In the genomic region with DNA sequence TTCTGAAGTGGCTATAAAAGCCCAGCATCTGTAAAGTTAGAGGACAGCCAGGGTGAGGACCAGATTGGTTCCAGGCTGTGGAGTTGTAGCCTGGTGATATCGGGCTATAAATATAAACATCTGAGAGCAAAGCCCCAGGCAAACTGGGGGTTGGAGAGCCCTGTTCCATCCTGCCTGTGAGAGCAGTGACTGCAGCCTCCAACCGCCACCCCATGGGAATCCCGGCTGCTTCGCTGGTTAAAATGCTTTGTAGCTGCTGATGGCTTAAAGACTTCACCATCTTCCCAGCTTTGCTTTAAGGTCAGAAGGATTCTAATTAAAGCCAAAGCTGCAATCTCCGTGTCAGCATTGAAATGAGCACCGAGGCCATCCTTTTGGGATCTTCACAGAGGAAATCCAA, we compare ENCODE assay signal across 11 mouse cellular contexts. TPM values are rescaled to one million over a fixed set of nuclear protein-coding genes. Genes with fewer than 3 reads are reported as not detected.
DNase-seq lines count a peak whose midpoint lies in the region; ATAC-seq and TF ChIP-seq lines count a peak whose summit lies in the region.
"Had no signal": no experiment of that assay in that cellular context is flagged by ENCODE, and none has a peak within 500 bp of the region (broad histone marks: within the 10 kb centered on the region; RNA-seq: fewer than 3 reads in every experiment).

No protein-coding gene starts in this region.

- WGBS in embryonic facial prominence, embryonic 11.5 days = 29% methylated on average over 6 of the region's 6 CpGs
- 38% methylated on average over 6 of the region's 6 CpGs for WGBS in embryonic facial prominence, embryonic 10.5 days
- 27% methylated on average over 6 of the region's 6 CpGs for WGBS in neural tube, embryonic 14.5 days

- no peak; the same call in 1 of the 2 replicates for ATAC-seq in embryonic facial prominence, embryonic 11.5 days (replicated peaks; ENCODE audit: insufficient number of reproducible peaks, low FRiP score, low TSS enrichment, low read depth)
- peak; percentile 60; the same call in 1 of the 2 replicates for ATAC-seq in neural tube, embryonic 14.5 days (ENCODE audit: low read depth)
- ATAC-seq: activated CD4-positive, CD25-positive, alpha-beta regulatory T cell, adult 4 months had no signal

- H3K4me3 ChIP-seq in embryonic facial prominence, embryonic 11.5 days (ENCODE audit: low read depth, low read length) = no peak overlapping the region
- no peak overlapping the region for H3K4me3 ChIP-seq in embryonic facial prominence, embryonic 10.5 days
- no peak overlapping the region for H3K4me3 ChIP-seq in layer of hippocampus, adult 2 months
- no peak overlapping the region for H3K4me3 ChIP-seq in neural tube, embryonic 14.5 days (ENCODE audit: low read depth, low read length)
- H3K4me3 ChIP-seq: heart, embryonic 13.5 days; liver, embryonic 15.5 days had no signal

- H3K27ac ChIP-seq in embryonic facial prominence, embryonic 11.5 days (replicated peaks; ENCODE audit: low read depth, low read length) = no peak overlapping the region
- no peak overlapping the region for H3K27ac ChIP-seq in embryonic facial prominence, embryonic 10.5 days (replicated peaks)
- H3K27ac ChIP-seq in layer of hippocampus, adult 2 months = peak overlapping the region; percentile 52; the same call in 1 of the 2 replicates
- peak overlapping the region; percentile 44; the same call in 1 of the 2 replicates for H3K27ac ChIP-seq in neural tube, embryonic 14.5 days (ENCODE audit: low read depth, low read length)
- H3K27ac ChIP-seq: heart, embryonic 13.5 days; liver, embryonic 15.5 days had no signal

- H3K36me3 ChIP-seq in embryonic facial prominence, embryonic 11.5 days (replicated peaks; ENCODE audit: control insufficient read depth, insufficient read depth, low read depth, low read length) = no peaks in the 10 kb centered on the region
- no peaks in the 10 kb centered on the region for H3K36me3 ChIP-seq in embryonic facial prominence, embryonic 10.5 days (replicated peaks)
- H3K36me3 ChIP-seq in neural tube, embryonic 14.5 days (ENCODE audit: control insufficient read depth, insufficient read depth, low read length) = no peaks in the 10 kb centered on the region
- H3K36me3 ChIP-seq: heart, embryonic 13.5 days; liver, embryonic 15.5 days had no signal

- no peak for TF ChIP-seq CTCF in layer of hippocampus, adult 2 months (conservative IDR thresholded peaks at IDR 0.05)

- H3K27me3 ChIP-seq in embryonic facial prominence, embryonic 11.5 days (ENCODE audit: control insufficient read depth, insufficient read depth, low read length) = no peaks in the 10 kb centered on the region
- H3K27me3 ChIP-seq in embryonic facial prominence, embryonic 10.5 days (replicated peaks; ENCODE audit: low read depth, poor library complexity, severe bottlenecking) = no peaks in the 10 kb centered on the region
- H3K27me3 ChIP-seq in neural tube, embryonic 14.5 days (ENCODE audit: control insufficient read depth, insufficient read depth, low read length) = no peaks in the 10 kb centered on the region
- H3K27me3 ChIP-seq: heart, embryonic 13.5 days; liver, embryonic 15.5 days had no signal

- peak; percentile 41 for DNase-seq in embryonic facial prominence, embryonic 11.5 days (ENCODE audit: low spot score)
- no peak for DNase-seq in embryonic facial prominence, embryonic 10.5 days (ENCODE audit: low spot score)
- no peak for DNase-seq in layer of hippocampus, adult 2 months (ENCODE audit: low spot score in 2 of 2)
- no peak for DNase-seq in layer of hippocampus, adult 9-10 months (ENCODE audit: low spot score)
- DNase-seq in heart, postnatal 4 days = peak; percentile 41
- DNase-seq in adrenal gland, postnatal 4 days (ENCODE audit: low spot score in 2 of 2) = no peak
- DNase-seq in layer of hippocampus, adult 18-20 months (ENCODE audit: low spot score in 2 of 2) = no peak

- no peak overlapping the region for H3K9ac ChIP-seq in embryonic facial prominence, embryonic 11.5 days (replicated peaks; ENCODE audit: low read length)
- peak overlapping the region; percentile 29; the same call in 1 of the 2 replicates for H3K9ac ChIP-seq in neural tube, embryonic 14.5 days (replicated peaks; ENCODE audit: low read depth, low read length)
- H3K9ac ChIP-seq: heart, embryonic 13.5 days; liver, embryonic 15.5 days had no signal

- H3K9me3 ChIP-seq in embryonic facial prominence, embryonic 11.5 days (replicated peaks; ENCODE audit: control insufficient read depth, low read length) = no peaks in the 10 kb centered on the region
- no peaks in the 10 kb centered on the region for H3K9me3 ChIP-seq in embryonic facial prominence, embryonic 10.5 days
- H3K9me3 ChIP-seq in neural tube, embryonic 14.5 days (ENCODE audit: control insufficient read depth, low read length) = no peaks in the 10 kb centered on the region
- H3K9me3 ChIP-seq: heart, embryonic 13.5 days; liver, embryonic 15.5 days had no signal

- H3K4me2 ChIP-seq in embryonic facial prominence, embryonic 11.5 days (ENCODE audit: low read depth, low read length) = no peak overlapping the region
- 0 out of 2 replicates have a peak overlapping the region, but pooled peaks have one; percentile 18 for H3K4me2 ChIP-seq in neural tube, embryonic 14.5 days (ENCODE audit: low read depth, low read length)
- H3K4me2 ChIP-seq: heart, embryonic 13.5 days; liver, embryonic 15.5 days had no signal

- no peaks in the 10 kb centered on the region for H3K4me1 ChIP-seq in embryonic facial prominence, embryonic 11.5 days (ENCODE audit: control insufficient read depth, insufficient read depth, low read length)
- peaks cover 9% of the 10 kb centered on the region for H3K4me1 ChIP-seq in embryonic facial prominence, embryonic 10.5 days
- H3K4me1 ChIP-seq in neural tube, embryonic 14.5 days (ENCODE audit: control insufficient read depth, insufficient read depth, low read length) = peaks cover 17% of the 10 kb centered on the region
- H3K4me1 ChIP-seq: liver, embryonic 15.5 days had no signal

RNA-seq across cellular contexts. Expression of a gene that starts 32.2 kb away (rescaled TPM):
- polyA plus RNA-seq in embryonic facial prominence, embryonic 11.5 days (2014; fragmentation: Nextera tagmentation; extraction: Ambion mirVana) = 15.1 and 17.9 TPM in 2 replicates
- 20.0 and 20.9 TPM in 2 replicates for polyA plus RNA-seq in embryonic facial prominence, embryonic 10.5 days (2016; fragmentation: Nextera tagmentation; extraction: Ambion mirVana)
- total RNA-seq in layer of hippocampus, adult 2 months (2021) = 100 to 1,000 TPM; 149 to 154 TPM
- 10 to 100 TPM; 15.9 to 22.7 TPM for total RNA-seq in heart, postnatal 4 days (2021)
- 31.6 and 34.5 TPM in 2 replicates for polyA plus RNA-seq in neural tube, embryonic 14.5 days (2014; fragmentation: Nextera tagmentation; extraction: Ambion mirVana)
- 10 to 100 TPM; 33.3 to 41.7 TPM for total RNA-seq in adrenal gland, postnatal 4 days (2021)
- 100 to 1,000 TPM; 138 to 142 TPM for total RNA-seq in layer of hippocampus, adult 18-20 months (2021)

Comparison
In these comparisons a context has a peak if more than half of its experiments do, and no peak if none do; other contexts are left out.
1. DNase-seq: peak in embryonic facial prominence, embryonic 11.5 days (single experiment) and heart, postnatal 4 days (single experiment); none in embryonic facial prominence, embryonic 10.5 days (single experiment), layer of hippocampus, adult 2 months (0 of 2), layer of hippocampus, adult 9-10 months (single experiment), adrenal gland, postnatal 4 days (0 of 2) and layer of hippocampus, adult 18-20 months (0 of 2).
2. H3K27ac ChIP-seq: peak in layer of hippocampus, adult 2 months (single experiment) and neural tube, embryonic 14.5 days (single experiment); none in embryonic facial prominence, embryonic 11.5 days (single experiment) and embryonic facial prominence, embryonic 10.5 days (single experiment).